Mouse (Mus musculus) forebrain, embryonic 16.5 days (tissue): ENCODE measurements around the gene Dmrtb1. TPM values are rescaled to one million over a fixed set of nuclear protein-coding genes. Genes with fewer than 3 reads are reported as not detected.
A peak's percentile ranks its signal among the peaks of the same experiment; 100 is the strongest.

Experiments used
- ATAC-seq: fragments of 200-750 bp; cut with Nextera tagmentation; 2 replicates; pipeline ENCODE4 v1.8.0; 2017; ENCODE audit warnings: mild to moderate bottlenecking, moderate library complexity
- H3K27ac ChIP-seq: fragments of 300-500 bp; sonication (generic); 2 replicates; pipeline ENCODE4 v1.5.1; 2014; ENCODE audit warnings: low read length, control low read depth
- H3K27me3 ChIP-seq: fragments of 300-500 bp; sonication (generic); replicated peaks from 2 replicates; pipeline ENCODE4 v1.6.1; 2014; ENCODE audit warnings: low read length; ENCODE audit not compliant: control insufficient read depth, insufficient read depth
- H3K36me3 ChIP-seq: fragments of 300-500 bp; sonication (generic); 2 replicates; pipeline ENCODE4 v1.6.1; 2014; ENCODE audit not compliant: control insufficient read depth, insufficient read depth
- H3K4me1 ChIP-seq: fragments of 300-500 bp; sonication (generic); replicated peaks from 2 replicates; pipeline ENCODE4 v1.6.1; 2014; ENCODE audit warnings: low read length; ENCODE audit not compliant: control insufficient read depth, insufficient read depth
- H3K4me2 ChIP-seq: fragments of 300-500 bp; sonication (generic); 2 replicates; pipeline ENCODE4 v1.6.1; 2014; ENCODE audit warnings: mild to moderate bottlenecking, low read length, control low read depth
- H3K4me3 ChIP-seq: fragments of 300-500 bp; sonication (generic); replicated peaks from 2 replicates; pipeline ENCODE4 v1.5.1; 2014; ENCODE audit warnings: mild to moderate bottlenecking, low read length, control low read depth
- H3K9ac ChIP-seq: fragments of 300-500 bp; sonication (generic); replicated peaks from 2 replicates; pipeline ENCODE4 v1.6.1; 2014; ENCODE audit warnings: low read depth, low read length, control low read depth
- H3K9me3 ChIP-seq: fragments of 300-500 bp; sonication (generic); 2 replicates; pipeline ENCODE4 v1.6.1; 2016; ENCODE audit warnings: low read length; ENCODE audit not compliant: control insufficient read depth
- WGBS: fragments of 180-500 bp; shearing (Covaris S2); extraction: QIAGEN DNeasy Blood & Tissue Kit; methylation state at CpG from one replicate; pipeline ENCODE4 v1.1.7; 2014; 5-methylcytosine and 5-hydroxymethylcytosine counted together
- polyA plus RNA-seq: library from polyadenylated mRNA; unstranded; fragments of >200 nt; fragmentation: Nextera tagmentation; extraction: Ambion mirVana; gene quantifications from 2 replicates; pipeline ENCODE4 v1.2.1, GENCODE M21; 2015

Gene Dmrtb1
- polyA plus RNA-seq, 1 experiment from 2014 or later: 18.0 TPM

DNA sequence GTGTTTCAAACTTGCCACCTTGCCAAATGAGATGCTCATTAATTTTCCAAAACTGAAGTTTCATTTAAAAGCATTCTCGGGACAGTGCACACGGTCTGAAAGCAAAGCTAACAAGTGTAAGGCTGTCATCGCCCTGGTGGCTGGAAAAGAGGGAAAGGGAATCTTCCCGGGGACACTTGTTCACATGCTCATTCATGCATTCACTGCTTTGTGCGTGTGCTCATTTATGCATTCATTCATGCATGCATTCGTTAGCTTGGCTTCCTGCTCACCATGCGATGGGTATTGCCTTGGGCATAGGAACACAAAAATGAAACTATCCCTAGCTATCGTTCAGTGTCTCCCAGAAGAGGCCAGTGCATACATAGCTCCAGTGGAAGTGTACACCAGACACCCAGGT is 34.7 kb upstream of the Dmrtb1 start:
- Histone ChIP-seq H3K9me3 (no peaks in the 10 kb centered on the region), H3K4me2 (peak overlapping the region; percentile 29), H3K4me3 (no peak overlapping the region), H3K27me3 (no peaks in the 10 kb centered on the region), H3K36me3 (no peaks in the 10 kb centered on the region), H3K27ac (peak overlapping the region; percentile 60), H3K9ac (no peak overlapping the region), H3K4me1 (peaks cover 26% of the 10 kb centered on the region)
- WGBS: 9% methylated on average over 8 of the region's 8 CpGs
- ATAC-seq: no peak

DNA sequence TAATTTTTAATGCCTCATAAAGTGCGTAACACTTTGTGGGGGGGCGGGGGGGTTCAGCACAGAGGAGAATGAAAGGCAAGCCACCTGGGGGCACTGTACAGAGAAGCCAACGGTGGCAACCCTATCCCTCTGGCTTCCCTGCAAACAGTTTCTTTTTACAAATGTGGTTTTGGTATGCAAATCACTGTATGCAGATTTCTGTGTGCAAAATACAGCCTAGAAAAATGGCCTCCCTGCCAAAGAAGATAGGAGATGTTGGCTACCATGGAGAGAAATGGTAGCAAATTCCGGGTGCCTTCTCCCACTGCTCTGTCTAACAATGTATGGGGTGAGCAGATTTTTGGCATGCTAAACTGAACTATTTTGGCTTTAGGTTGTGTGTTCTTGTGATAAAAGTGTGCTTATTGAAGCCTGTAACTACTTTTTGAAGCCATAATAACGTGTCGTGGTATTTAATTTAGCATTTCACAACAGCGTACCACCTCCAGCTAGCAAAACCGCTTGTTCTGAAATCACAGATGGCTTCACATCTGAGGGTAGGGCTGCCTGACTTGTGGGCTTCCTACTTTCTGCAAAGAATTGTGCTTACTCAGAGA is 33.8 kb upstream of the Dmrtb1 start:
- ATAC-seq: peak; percentile 76
- Histone ChIP-seq H3K4me3 (no peak overlapping the region), H3K4me2 (peak overlapping the region; percentile 1; the same call in 1 of the 2 replicates), H3K36me3 (no peaks in the 10 kb centered on the region), H3K27me3 (no peaks in the 10 kb centered on the region), H3K9me3 (no peaks in the 10 kb centered on the region), H3K27ac (peak overlapping the region; percentile 60), H3K9ac (no peak overlapping the region), H3K4me1 (peaks cover 26% of the 10 kb centered on the region)
- 14% methylated on average over 8 of the region's 8 CpGs for WGBS

DNA sequence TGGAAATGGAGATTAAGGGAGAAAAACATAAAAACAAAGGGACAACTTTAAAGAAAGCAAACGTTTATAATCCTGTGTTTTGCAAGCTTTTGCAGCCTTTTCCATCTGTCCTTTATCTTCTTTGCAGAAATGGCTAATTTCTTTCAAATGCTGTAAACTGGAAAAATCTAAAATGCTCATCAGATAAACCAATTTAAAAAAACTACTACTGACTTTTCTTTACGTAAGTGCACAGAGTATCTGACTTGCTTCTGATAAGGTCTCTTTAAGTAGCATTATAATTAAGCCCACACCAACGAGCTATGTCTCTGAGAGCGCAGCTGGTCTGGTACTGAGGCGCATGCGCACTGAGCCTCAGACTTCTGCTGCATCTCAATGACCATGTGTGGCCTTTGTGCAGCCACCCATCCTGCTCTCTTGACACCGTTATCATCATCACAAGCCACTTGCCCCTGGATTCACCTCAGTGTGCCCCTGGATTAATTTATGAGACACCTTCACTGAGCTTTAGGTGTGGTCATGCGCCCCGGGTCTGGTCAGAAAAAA is 32.8 kb upstream of the Dmrtb1 start:
- H3K36me3 ChIP-seq: no peaks in the 10 kb centered on the region
- H3K4me1 ChIP-seq: peaks cover 26% of the 10 kb centered on the region
- H3K9me3 ChIP-seq: no peaks in the 10 kb centered on the region
- no peaks in the 10 kb centered on the region for H3K27me3 ChIP-seq
- no peak overlapping the region for H3K4me3 ChIP-seq
- 69% methylated on average over 9 of the region's 9 CpGs for WGBS
- H3K9ac ChIP-seq: no peak overlapping the region
- no peak for ATAC-seq
- H3K4me2 ChIP-seq: no peak overlapping the region
- H3K27ac ChIP-seq: peak overlapping the region; percentile 30; the same call in 1 of the 2 replicates

GRCm38 (mm10) chr4:107706884-107707283 is 22.9 kb upstream of the Dmrtb1 start:
- Histone ChIP-seq H3K9me3 (peaks cover 3% of the 10 kb centered on the region; the same call in 1 of the 2 replicates), H3K36me3 (no peaks in the 10 kb centered on the region), H3K4me3 (no peak overlapping the region), H3K9ac (no peak overlapping the region), H3K4me1 (no peaks in the 10 kb centered on the region), H3K27me3 (no peaks in the 10 kb centered on the region), H3K4me2 (no peak overlapping the region), H3K27ac (no peak overlapping the region)
- 73% methylated on average over 4 of the region's 4 CpGs for WGBS
- no peak for ATAC-seq

DNA sequence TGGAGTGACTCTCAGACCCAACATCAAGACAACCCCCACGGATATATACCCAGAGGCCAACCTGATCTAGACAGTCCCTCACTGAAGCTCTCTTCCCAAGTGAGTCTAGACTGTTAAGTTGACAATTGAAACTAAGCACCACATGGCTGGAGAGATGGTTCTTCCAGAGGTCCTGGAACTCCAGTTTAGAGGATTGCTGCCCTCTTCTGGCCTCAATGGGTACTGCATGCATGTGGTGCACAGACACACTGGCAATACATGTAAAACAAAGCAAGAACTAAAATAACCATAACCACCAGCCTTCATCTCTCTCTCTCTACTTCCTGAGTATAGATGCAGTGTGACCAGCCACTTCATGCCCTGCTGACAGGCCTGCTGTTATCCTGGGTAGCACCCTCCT is 20.2 kb upstream of the Dmrtb1 start:
- no peak overlapping the region for H3K4me3 ChIP-seq
- ATAC-seq: no peak
- no peak overlapping the region for H3K4me2 ChIP-seq
- no peak overlapping the region for H3K27ac ChIP-seq
- H3K36me3 ChIP-seq: no peaks in the 10 kb centered on the region
- no peaks in the 10 kb centered on the region for H3K4me1 ChIP-seq
- H3K27me3 ChIP-seq: no peaks in the 10 kb centered on the region
- no peak overlapping the region for H3K9ac ChIP-seq
- WGBS: 81% methylated on average over 1 of the region's 1 CpGs
- H3K9me3 ChIP-seq: peaks cover 3% of the 10 kb centered on the region; the same call in 1 of the 2 replicates

- Histone ChIP-seq H3K4me1 (no peaks in the 10 kb centered on the region), H3K4me3 (no peak overlapping the region), H3K9ac (no peak overlapping the region), H3K27ac (no peak overlapping the region), H3K9me3 (peaks cover 3% of the 10 kb centered on the region; the same call in 1 of the 2 replicates), H3K27me3 (no peaks in the 10 kb centered on the region), H3K4me2 (no peak overlapping the region), H3K36me3 (no peaks in the 10 kb centered on the region)
- WGBS: 81% methylated on average over 11 of the region's 11 CpGs
- no peak for ATAC-seq
Measured at GRCm38 (mm10) chr4:107701679-107702078, 17.6 kb upstream of the Dmrtb1 start.

DNA sequence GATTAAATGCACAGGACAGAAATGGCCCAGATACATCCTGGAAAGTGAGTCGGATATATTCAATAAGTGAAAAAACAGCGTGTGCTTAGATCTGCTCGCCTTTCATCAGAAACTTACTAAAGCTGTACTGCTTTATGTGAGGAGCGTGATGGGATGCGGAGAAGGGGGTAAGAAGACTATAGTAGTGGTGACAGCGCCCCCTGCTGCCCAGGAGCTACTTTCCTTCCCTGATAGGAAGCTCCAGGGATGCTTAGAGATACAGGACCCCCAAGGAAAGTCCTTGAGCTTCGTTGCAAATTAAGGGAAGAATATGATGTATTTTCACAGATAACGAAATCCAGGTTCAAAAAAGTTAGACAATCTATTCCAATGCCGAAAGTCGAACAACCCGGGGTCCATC is 17.1 kb upstream of the Dmrtb1 start:
- Histone ChIP-seq H3K9ac (no peak overlapping the region), H3K4me1 (no peaks in the 10 kb centered on the region), H3K36me3 (no peaks in the 10 kb centered on the region), H3K27me3 (no peaks in the 10 kb centered on the region), H3K4me2 (no peak overlapping the region), H3K27ac (no peak overlapping the region), H3K4me3 (no peak overlapping the region), H3K9me3 (peaks cover 3% of the 10 kb centered on the region; the same call in 1 of the 2 replicates)
- no peak for ATAC-seq
- WGBS: 30% methylated on average over 11 of the region's 11 CpGs

DNA sequence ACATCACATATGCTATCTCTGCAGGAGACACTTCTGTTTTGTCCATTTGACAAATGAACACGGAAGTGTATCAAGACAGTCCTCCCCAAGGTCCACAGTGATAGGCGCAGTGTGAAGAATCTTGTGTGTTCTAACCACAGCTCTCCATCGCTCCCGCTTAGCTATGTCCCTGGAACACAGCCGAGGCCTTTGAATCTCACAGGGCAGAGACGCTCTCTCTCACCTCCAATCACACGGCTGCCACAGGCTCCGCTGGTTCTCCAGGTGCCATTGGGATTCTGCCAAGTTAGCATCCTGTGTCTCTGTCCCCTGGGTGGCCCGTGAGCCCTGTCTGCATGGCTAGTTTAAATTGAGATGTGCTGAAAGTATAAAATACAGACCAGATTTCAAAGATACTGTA is 15.2 kb upstream of the Dmrtb1 start:
- H3K9me3 ChIP-seq: peaks cover 3% of the 10 kb centered on the region; the same call in 1 of the 2 replicates
- ATAC-seq: no peak
- WGBS: 74% methylated on average over 9 of the region's 9 CpGs
- H3K4me1 ChIP-seq: no peaks in the 10 kb centered on the region
- H3K4me2 ChIP-seq: no peak overlapping the region
- H3K9ac ChIP-seq: no peak overlapping the region
- H3K36me3 ChIP-seq: no peaks in the 10 kb centered on the region
- H3K27ac ChIP-seq: no peak overlapping the region
- H3K27me3 ChIP-seq: no peaks in the 10 kb centered on the region
- no peak overlapping the region for H3K4me3 ChIP-seq

DNA sequence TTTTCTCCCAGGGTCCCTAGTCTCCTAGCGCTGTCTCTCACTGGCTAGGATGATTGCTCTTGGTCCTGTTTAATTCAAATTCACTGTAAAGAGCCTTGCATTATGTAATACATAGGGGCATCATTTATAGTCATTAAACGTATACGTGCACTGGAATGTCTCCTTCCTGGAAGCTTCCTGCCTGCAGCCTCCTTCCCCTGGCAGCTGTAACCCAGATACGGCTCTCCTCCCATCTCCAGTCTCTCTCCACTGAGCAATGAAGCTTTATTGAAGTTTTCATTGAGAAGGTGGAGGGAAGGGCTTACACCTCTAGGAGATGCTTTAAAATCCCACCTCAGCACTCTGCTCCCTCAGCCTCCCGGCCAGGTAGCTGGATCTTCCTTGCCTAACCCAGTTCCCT is 9.8 kb upstream of the Dmrtb1 start:
- ATAC-seq: no peak
- no peaks in the 10 kb centered on the region for H3K27me3 ChIP-seq
- WGBS: 66% methylated on average over 5 of the region's 5 CpGs
- H3K27ac ChIP-seq: no peak overlapping the region
- H3K4me1 ChIP-seq: no peaks in the 10 kb centered on the region
- H3K36me3 ChIP-seq: no peaks in the 10 kb centered on the region
- no peaks in the 10 kb centered on the region for H3K9me3 ChIP-seq
- no peak overlapping the region for H3K4me3 ChIP-seq
- H3K4me2 ChIP-seq: no peak overlapping the region
- no peak overlapping the region for H3K9ac ChIP-seq
